ENCODE assay signal across 16 mouse cellular contexts in the genomic region with DNA sequence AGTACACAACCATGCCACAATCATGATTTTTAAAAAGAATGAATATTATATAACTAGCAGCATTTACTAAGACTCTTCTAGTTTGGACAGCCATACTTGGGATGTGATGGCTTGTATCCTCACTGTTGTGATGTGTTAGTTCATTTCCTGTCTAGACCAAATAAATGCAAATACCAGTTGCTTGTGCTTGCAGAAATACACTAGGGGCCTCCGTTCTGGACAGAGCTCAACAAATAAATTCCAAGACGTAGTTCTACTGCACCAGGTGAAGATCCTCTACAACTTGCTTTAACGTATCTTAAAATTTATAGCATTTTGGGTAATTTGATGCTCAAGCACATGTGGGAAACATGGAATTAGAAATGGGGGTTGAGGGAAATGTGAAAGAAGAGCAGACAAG.
"Had no signal": no experiment of that assay in that cellular context is flagged by ENCODE, and none has a peak within 500 bp of the region (broad histone marks: within the 10 kb centered on the region; RNA-seq: fewer than 3 reads in every experiment).

No protein-coding gene starts in this region.

- H3K27me3 ChIP-seq: neural tube, embryonic 13.5 days; neural tube, embryonic 15.5 days; stomach, embryonic 15.5 days had no signal

- H3K9me3 ChIP-seq: neural tube, embryonic 13.5 days; neural tube, embryonic 15.5 days; stomach, embryonic 15.5 days had no signal

- H3K4me1 ChIP-seq: stomach, embryonic 15.5 days had no signal

- H3K4me3 ChIP-seq: neural tube, embryonic 13.5 days; neural tube, embryonic 15.5 days; stomach, embryonic 15.5 days had no signal

- H3K27ac ChIP-seq: neural tube, embryonic 13.5 days; neural tube, embryonic 15.5 days; stomach, embryonic 15.5 days; stomach, postnatal 0 days had no signal

- DNase-seq: retina, postnatal 1 day; right cerebral cortex, adult 18-20 months; right cerebral cortex, postnatal 14 days; right cerebral cortex, postnatal 25 days; right cerebral cortex, postnatal 4 days; spleen, adult 18-20 months; thymus, adult 18-20 months; thymus, adult 2 months; thymus, postnatal 14 days; thymus, postnatal 25 days; thymus, postnatal 36 days; thymus, postnatal 4 days had no signal

- H3K9ac ChIP-seq: neural tube, embryonic 13.5 days; neural tube, embryonic 15.5 days; stomach, embryonic 15.5 days had no signal

- H3K36me3 ChIP-seq: stomach, embryonic 15.5 days had no signal

- H3K4me2 ChIP-seq: neural tube, embryonic 13.5 days; neural tube, embryonic 15.5 days; stomach, embryonic 15.5 days had no signal
